Mouse (Mus musculus): ENCODE data around the gene Ltn1.

Gene Ltn1

DNA sequence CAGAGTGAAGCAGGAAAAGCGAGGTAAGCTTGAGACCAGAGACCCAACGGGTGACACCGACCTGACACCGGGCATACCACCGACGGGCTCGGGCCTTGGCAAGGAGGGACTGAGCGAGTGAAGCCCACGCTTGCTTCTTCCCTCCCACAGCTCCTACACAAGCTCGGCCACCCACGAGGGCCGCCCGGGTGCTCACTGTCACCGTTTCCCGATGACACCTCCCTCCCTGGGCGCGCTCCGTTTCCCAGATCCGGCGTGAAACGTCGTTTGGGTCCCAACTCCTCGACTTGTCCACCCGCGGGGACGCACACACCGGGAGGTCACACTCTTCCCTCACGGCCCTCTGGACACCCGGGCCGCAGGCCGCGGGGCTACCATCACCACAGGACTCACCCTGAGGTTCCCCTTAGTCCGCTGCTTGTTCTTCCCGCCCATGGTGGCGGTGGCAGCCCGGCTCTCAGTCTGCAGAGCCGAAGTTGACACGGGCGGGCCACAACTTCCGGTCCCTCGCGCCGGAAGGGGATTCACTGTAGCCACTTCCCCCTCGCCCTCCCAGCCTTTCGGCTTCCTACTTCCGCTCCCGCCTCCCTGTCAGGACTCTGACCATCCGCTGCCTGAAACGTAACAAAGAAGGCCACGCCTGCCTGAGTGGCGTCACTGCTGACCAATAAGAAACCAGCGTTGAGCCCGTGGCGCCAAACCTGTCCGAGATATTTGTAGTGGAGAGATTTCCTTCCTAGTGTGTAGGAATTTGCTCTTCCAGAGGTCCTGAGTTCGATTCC lies at the start of gene Ltn1:
Ltn1 (minus strand) TSS at position 580 of the 782 bp plus-strand sequence.
- in situ Hi-C loops (cut with MboI, MseI): no loop called here

DNA sequence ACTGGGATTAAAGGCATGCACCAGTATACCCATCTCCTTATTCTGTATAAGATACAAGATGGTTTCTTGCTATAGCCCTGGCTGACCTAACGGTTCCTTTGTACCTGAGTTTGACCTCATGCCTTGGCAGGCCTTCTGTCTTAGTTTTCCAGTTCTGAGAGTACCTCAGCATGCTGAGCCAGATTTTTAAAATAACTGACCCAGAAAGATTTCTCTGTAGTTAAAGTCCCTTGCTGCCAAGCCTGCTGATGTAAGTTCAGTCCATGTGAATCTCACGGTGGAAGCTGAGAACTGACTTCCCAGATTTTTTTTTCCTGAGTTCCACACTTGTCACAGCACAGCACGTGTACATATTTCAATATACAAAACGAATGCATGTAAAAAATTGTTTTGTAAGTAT lies 38.2 kb upstream of the Ltn1 start:
- in situ Hi-C loops (cut with MboI, MseI): no loop called here

DNA sequence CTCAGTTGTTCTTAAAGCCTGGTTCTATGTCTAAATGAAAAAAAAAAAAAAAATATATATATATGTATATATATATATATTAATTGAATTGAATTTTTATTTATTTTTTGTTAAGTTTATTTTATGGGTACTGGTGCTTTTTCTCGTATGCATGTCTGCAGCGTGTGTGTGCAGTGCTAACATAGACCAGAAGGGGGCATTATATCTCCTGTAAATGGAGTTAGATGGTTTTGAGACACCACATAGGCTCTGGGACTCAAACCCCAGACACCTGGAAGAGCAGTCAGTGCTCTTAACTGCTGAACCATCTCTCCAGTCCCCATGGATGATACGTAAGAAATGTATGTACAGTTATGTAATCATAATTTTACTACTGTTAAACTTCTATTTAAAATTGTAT lies 26.3 kb upstream of the Ltn1 start:
- in situ Hi-C loops (cut with MboI, MseI): no loop called here

DNA sequence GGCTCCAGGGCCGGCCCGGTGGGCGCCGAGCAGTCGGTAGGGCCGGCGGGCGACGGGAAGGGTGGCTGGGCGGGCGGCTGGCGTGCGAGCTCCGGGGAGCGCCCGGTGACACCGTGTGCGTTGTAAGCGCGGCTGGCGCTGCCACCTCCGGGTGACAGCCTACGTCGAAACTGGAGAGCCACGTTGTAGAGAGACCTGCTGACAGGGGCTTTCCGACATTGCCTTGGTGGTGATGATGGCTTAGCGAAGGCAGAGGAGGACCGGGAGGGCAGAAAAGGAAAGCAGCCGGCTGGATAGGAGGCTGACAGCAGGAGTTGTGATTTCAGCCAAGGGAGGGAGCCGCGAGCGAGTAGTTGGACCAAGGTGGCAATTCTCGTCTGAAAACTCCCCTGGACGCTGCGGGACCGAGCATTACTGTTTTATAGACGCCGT lies 22.8 kb upstream of the Ltn1 start:
- in situ Hi-C loops (cut with MboI, MseI): no loop called here

DNA sequence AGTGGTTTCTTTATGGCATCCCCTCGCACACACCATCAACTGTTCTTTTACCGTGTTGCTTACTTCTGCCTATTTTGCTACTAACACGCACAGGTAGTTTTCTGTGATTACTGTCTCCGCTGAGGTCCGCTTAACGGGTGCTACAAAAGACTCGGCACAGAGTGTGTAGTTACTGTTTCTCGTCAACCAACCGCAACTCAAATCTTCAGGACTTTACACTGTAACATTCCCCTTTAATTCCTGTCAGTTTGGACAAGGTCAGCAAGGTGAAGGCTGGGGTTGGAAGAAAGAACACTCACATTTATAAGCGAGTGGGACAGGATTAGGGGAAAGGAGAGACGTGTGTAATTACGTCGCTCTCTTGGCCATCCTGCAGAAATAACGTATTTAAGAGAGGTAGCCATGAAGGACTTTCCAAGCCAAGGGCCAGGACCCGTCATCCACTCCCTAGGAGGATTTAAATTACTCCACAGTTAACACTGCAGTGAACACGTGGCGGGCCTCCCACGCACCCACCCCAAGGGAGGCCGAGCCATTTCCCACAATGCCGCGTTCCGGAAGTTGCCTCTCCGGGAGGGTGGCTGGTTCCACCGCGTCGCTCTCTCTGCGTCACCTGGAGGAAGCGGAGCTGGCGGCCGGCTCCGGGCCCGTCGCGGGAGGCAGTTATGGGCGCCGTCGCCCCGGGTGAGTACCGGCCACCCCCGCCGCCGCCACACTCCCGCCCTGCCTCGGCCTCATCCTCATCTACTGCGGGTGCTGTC lies 22.2 kb upstream of the Ltn1 start, which contains the start of gene Usp16:
Usp16 (plus strand) TSS at position 285 of the 761 bp plus-strand sequence.
- in situ Hi-C loops (cut with MboI, MseI): no loop called here

DNA sequence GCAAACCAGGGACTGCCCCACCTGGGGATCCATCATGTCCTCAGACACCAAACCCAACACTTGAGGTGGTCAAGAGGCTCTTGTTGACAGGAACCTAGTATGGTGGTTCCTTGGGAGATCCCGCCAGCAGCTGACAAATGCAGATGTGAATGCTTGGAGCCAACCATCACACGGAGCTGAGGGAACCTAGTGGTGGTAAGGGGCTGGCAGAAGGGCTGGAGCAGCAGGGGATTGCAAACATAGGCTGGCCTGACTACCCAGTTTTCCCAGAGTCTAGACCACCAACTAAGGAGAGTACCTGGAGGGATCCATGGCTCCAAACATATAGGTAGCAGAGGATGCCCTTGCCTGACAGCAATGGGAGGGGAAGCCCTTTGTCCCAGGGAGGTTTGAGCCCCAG lies 20.8 kb upstream of the Ltn1 start:
- in situ Hi-C loops (cut with MboI, MseI): no loop called here

DNA sequence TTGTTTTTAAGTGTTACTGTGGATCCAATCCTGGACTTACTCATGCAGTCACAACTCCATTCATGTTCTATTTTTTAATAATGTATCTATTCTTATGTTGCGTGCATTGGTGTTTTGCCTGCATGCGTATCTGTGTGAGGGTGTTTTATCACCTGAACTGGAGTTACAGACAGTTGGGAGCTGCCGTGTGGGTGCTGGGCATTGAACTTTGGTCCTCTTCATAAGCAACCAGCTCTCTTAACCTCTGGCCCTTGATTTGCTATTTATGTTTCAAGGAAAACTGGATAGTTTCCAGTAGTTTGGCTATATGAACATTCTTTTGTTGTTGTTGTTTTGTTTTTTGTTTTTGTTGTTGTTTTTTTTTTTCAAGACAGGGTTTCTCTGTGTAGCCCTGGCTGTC lies 13.1 kb upstream of the Ltn1 start:
- in situ Hi-C loops (cut with MboI, MseI): no loop called here

DNA sequence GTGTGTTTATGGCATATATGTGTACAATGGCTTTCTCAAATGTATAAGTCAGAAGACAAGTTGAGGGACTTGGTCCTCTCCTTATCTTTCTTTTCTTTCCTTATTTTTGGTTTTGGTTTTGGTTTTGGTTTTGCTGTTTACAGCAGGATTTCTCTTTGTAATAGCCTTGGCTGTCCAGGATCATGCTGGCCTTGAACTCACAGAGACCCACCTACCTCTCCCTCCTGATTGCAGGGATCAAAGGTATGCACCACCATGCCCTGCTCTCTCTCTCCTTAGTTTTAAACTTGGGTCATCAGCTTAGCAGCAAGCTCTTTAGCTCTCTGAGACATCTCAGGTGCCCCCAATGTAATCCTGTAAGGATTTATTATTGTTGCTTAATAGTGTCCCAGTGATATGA lies 12.7 kb upstream of the Ltn1 start:
- in situ Hi-C loops (cut with MboI, MseI): no loop called here

DNA sequence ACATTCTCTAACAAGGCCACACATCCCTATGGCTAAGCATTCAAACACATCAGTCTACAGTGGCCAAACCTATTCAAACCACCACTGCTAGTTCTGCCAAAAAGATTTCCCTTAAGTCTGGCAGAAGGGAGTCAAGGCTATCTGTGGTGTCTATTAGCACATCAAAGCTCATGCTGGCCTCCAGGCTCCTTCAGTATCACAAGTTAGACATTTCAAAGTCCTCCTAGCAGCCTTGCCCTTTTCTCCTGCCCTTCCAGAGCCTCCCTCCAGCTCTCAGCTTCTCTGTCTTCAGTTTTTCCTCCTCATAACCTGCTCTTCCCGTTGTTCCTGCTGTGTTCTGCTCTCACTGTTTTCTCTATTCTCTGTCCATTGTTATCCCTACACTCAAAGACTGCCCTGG lies 11.7 kb upstream of the Ltn1 start:
- in situ Hi-C loops (cut with MboI, MseI): no loop called here

DNA sequence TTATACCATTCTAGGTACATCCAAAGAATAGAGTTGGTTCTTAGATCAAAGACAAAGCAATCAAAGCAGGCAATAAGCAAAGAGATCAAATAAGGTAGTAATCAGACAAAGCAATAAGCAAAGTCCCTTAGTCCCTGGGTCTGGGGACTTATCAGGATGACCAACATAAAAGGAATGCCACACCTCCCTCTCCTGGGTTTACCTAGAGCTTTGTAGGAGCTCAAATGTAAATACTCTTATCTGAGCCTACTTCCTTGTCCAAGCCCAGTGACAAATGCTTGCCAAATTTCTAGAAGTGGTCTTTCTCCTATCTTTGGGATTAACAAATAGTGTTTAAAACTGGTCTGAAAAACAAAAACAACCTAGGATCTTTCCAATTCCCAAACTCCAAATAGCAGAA lies 10.8 kb upstream of the Ltn1 start:
- in situ Hi-C loops (cut with MboI, MseI): no loop called here

DNA sequence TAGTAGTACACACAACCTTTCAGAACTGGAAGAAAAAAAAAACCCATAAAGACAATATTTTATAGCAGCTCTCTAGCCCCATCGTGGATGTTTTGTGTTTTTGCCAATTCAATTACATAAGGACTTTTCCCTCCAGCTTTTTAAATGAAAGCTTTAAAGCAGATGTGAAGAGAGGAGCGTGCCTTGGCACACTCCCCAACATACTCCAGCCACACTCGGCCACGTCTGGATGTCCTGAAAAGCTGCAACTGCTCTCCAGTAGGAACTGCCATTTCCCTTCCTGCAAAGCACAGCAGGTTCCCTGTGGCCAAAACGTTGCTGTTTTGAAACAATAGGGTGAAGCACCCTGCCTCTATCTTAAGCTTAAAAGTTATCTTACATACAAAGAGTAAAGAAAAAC lies 9.9 kb upstream of the Ltn1 start:
- in situ Hi-C loops (cut with MboI, MseI): no loop called here

DNA sequence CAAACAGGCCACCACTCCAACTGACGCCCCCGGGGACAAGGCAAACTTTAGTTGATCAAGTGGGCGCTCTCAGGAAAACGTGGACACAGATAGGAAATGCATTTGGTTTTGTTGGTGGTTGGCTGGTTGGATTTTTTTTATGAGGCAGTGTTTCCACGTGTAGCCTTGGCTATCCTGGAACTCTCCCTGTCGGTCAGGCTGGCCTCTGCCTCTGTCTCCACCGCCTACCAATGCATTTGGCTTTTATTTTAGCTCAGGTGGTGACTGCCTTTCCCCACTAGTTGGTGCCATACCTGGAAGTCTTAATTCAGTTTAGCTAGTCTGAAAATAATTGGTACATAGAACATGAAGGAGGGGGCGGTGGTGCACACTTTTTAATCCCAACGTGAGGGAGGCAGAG lies 8.7 kb upstream of the Ltn1 start:
- in situ Hi-C loops (cut with MboI, MseI): no loop called here

DNA sequence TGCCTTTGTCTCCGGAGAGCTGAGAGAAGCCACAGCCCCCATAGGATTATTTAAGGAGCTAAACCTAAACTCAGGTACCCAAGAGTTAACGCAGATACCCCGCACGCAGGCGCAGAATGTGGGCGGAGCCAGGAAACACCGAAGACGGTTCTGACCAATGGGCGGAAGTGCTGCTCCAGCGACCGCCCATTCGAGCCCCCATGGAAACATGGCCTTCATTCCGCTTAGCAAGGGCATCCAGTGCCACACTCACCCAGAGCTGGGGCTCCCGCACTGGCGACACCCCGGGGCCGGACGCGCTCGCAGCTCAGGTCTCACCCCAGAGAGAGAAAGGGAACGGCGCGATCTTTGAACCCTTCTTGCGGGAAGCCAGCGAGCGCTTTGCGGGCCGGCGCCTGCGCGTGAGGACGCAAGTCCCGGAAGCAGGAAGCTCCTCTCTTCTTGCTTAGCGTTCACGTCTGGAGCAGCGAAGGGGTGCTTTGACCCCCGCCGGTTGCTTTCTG lies 7.8 kb upstream of the Ltn1 start, which contains the start of gene Rwdd2b:
Rwdd2b (minus strand) TSS at position 390 of the 503 bp plus-strand sequence.
- in situ Hi-C loops (cut with MboI, MseI): no loop called here

DNA sequence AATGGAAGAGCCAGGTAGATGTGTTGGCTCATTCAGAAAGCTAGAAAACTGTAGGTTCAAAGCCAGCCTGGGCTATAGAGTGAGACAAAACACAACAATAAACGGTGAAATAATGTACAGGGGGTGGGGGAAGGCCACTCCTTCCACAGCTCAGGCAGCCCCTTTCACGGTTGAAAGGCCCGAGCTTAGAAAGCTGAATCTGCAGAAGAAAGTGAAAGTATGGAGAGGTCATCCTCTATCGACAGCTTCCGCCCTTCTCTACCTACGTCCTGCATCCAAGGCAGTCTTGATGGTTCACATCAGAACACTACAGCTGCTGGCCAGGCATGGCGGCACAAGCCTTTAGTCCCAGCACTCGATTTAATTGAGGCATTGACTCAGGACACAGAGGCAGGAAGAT lies 6.3 kb upstream of the Ltn1 start:
- in situ Hi-C loops (cut with MboI, MseI): loop anchor here (5.0 kb wide), 1 partner anchor 86 kb away; the partner anchor contains the start of gene N6amt1

DNA sequence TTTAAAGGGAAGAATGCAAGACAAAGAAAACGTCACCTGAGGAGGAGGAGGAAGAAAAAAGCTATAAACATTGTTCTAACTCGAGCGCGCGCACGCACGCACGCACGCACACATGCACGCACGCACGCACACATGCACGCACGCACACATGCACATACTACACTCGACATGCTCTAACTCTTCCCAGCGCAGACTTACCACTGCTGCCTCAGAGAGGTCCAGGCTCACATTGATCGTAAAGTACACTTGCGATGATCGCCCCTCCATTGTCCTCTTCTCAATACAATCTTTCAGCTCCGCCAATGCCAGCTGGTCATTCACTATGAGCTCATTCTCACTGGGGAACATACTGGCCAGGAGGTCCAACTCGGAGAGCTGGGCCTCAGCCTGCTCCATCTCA lies 4.7 kb upstream of the Ltn1 start:
- in situ Hi-C loops (cut with MboI, MseI): loop anchor here (5.0 kb wide), 1 partner anchor 85 kb away; the partner anchor contains the start of gene N6amt1

DNA sequence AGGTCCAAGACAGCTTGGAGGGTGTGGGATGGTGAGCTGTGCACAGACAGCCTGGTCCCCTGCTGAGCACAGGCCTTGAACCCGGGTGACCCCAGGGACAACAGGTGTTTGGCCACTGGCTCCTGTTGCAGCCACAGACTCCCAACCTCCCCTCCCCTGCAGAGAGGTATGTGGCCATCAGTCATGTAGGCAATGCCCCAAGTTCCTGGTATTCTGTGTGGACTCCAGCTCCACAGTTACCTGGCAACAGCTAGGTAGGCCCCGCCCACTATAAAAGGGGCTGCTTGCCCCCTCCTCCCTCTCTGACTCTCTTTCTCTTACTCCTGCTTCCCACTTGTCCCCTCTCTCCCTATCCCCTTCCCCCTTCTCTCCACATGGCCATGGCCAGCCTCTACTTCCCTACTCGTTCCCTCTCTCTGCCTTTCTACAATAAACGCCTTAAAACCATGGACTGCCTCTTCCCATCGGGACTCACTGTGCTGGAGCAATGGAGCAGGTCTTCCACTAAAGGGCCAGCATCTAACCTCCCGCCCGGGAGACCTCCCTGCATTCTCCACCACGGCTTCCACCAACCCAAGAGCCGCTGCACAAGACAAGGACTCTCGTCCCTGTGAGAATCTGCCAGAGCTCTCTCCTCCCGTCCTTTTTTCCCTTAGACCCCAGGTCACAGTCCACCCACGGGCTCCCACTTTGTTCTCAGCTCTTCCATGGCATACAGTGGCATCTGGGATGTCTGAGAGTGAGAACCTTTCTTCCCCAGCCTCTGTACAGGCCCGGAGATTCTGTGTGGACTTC lies 3.2 kb upstream of the Ltn1 start:
- in situ Hi-C loops (cut with MboI, MseI): loop anchor here (5.0 kb wide), 1 partner anchor 83 kb away; the partner anchor contains the start of gene N6amt1

DNA sequence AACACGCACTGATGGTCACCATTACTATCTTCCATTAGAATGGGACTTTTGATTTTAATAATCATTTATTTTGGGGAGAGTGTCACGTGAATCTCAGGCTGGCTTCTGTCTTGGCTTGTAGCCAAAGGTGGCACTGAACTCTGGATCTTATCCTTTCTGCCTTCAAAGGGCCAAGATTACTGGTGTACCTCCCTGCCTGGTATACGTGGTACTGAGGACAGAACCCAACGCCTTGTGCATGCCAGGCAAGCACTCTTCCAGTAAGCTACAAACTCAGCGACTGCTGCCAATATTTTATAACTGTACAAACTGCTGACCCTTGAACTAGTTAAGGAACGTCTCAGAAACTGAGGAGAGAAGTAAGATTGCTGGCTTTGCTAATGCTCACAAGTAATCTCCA lies 2.5 kb upstream of the Ltn1 start:
- in situ Hi-C loops (cut with MboI, MseI): loop anchor here (5.0 kb wide), 1 partner anchor 83 kb away; the partner anchor contains the start of gene N6amt1

DNA sequence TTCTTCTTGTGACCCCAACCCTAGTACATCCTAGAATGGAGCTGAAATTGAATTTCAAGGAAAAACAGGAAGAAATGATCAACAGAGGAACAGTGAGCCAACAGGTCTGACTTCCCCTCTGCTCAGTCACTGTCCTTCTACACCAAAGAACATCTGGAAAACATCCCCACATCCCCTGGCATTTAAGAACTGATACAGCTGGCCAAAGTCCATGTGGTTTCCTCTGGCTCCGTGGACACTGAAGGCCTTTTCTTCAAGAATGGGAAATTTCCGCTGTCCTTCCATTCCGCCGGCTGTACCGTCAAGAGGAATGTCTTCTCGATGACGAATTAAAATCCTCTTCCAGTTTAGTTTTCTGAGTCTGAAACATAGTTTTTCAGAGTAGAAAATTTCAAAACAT lies 1.9 kb upstream of the Ltn1 start:
- in situ Hi-C loops (cut with MboI, MseI): no loop called here

DNA sequence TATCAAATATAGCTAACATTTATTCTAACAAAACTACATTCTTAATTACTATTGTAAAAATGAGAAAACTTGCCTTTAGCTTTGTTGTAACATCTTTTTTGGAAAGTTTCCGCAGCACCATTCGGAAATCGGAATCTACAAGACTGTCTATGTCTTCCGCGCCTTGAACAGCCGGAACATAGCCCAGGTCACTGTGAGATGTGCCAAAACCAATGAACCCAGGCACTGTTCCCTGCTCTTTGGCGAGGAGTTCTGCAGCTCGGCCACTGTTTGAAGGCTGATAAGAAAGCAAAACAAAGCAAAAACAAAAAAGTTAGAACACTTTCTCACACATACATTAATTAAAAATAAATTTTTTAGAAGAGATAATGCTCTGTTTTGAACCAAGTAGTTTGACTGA lies 4.9 kb downstream of the Ltn1 start:
- in situ Hi-C loops (cut with MboI, MseI): no loop called here

DNA sequence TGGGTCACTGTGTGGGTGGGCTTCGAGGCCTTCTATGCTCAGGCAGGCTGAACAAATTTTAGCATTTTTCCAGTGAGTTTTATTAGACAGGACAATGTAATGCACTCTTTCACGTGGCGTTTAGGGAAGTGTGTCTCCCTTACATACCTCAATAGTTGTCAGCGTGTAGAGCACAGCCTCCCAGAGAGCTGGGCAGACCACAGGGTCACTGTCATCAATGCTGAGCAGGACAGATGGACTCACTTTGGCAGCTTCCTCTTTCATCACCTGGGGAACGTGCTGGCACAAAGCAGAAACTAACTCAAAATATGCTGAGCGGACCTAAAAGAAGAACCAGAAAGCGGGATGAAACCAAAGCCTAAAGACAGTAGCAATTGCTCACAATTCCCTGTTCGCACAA lies 11.8 kb downstream of the Ltn1 start:
- in situ Hi-C loops (cut with MboI, MseI): loop anchor here (5.0 to 25.0 kb wide), 2 partner anchors 47 to 1608 kb away; partner anchors contain the start of gene Adamts1

DNA sequence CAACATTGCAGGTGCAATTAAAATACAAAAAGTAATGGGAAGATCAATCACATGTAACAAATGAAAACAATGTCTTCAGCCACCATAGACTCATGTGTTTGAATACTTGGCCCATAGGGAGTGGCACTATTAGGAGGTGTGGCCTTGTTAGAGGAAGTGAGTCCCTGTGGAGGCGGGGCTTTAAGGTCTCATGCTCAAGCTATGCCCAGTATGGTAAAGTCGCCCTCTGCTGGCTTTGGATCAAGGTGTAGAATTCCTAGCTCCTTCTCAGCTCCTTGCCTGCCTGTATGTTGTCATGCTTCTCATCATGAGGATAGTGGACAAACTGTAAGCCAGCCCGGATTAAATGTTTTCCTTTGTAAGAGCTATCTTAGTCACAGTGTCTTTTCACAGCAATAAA lies 27.4 kb downstream of the Ltn1 start:
- in situ Hi-C loops (cut with MboI, MseI): loop anchor here (5.0 to 25.0 kb wide), 2 partner anchors 82 to 1593 kb away; partner anchors contain the start of gene Adamts1
